Mouse (Mus musculus) lung, embryonic 14.5 days (tissue): ENCODE data around the gene Epor. TPM values are rescaled to one million over a fixed set of nuclear protein-coding genes. Genes with fewer than 3 reads are reported as not detected.

Experiments
- ATAC-seq: fragments of 200-750 bp; cut with Nextera tagmentation; 2 replicates; pipeline ENCODE4 v1.8.0; 2017; ENCODE audit warnings: mild to moderate bottlenecking, moderate TSS enrichment, moderate library complexity; ENCODE audit not compliant: insufficient read depth
- DNase-seq: peaks from one replicate; pipeline ENCODE4 v3.0.0-alpha.2; 2015
- H3K27ac ChIP-seq: fragments of 300-500 bp; sonication (generic); 2 replicates; pipeline ENCODE4 v1.5.1; 2014; ENCODE audit warnings: low read depth, mild to moderate bottlenecking, moderate library complexity
- H3K27me3 ChIP-seq: fragments of 300-500 bp; sonication (generic); 2 replicates; pipeline ENCODE4 v1.6.1; 2014; ENCODE audit warnings: low read length, control low read depth; ENCODE audit not compliant: insufficient read depth
- H3K36me3 ChIP-seq: fragments of 300-500 bp; sonication (generic); 2 replicates; pipeline ENCODE4 v1.6.1; 2014; ENCODE audit warnings: control low read depth; ENCODE audit not compliant: insufficient read depth
- H3K4me1 ChIP-seq: fragments of 300-500 bp; sonication (generic); 2 replicates; pipeline ENCODE4 v1.6.1; 2014; ENCODE audit warnings: antibody characterized with exemption, control low read depth; ENCODE audit not compliant: insufficient read depth
- H3K4me2 ChIP-seq: fragments of 300-500 bp; sonication (generic); 2 replicates; pipeline ENCODE4 v1.6.1; 2014; ENCODE audit warnings: mild to moderate bottlenecking
- H3K4me3 ChIP-seq: fragments of 300-500 bp; sonication (generic); 2 replicates; pipeline ENCODE4 v1.5.1; 2014; ENCODE audit warnings: low read depth, low read length
- H3K9ac ChIP-seq: fragments of 300-500 bp; sonication (generic); 2 replicates; pipeline ENCODE4 v1.6.1; 2014
- H3K9me3 ChIP-seq: fragments of 300-500 bp; sonication (generic); 2 replicates; pipeline ENCODE4 v1.6.1; 2016; ENCODE audit warnings: low read depth, low read length, control low read depth
- CTCF ChIP-seq: IDR thresholded peaks from 2 replicates; pipeline ENCODE4 v1.5.1; 2016; ENCODE audit warnings: antibody characterized with exemption, low read depth
- WGBS: fragments of 180-500 bp; shearing (Covaris S2); extraction: QIAGEN DNeasy Blood & Tissue Kit; methylation state at CpG from one replicate; pipeline ENCODE4 v1.1.7; 2014; 5-methylcytosine and 5-hydroxymethylcytosine counted together
- polyA plus RNA-seq: library from polyadenylated mRNA; unstranded; fragments of >200 nt; fragmentation: Nextera tagmentation; extraction: Ambion mirVana; gene quantifications from 2 replicates; pipeline ENCODE4 v1.2.1, GENCODE M21; 2014

Epor gene
- polyA plus RNA-seq, 1 experiment from 2014 or later = 6.4 TPM

- Histone ChIP-seq H3K9ac (no peak overlapping the region), H3K4me2 (no peak overlapping the region)
- no peak for DNase-seq
Observed at GRCm38 (mm10) chr9:21958372-21958771, 4.9 kb downstream of the Epor start.

GRCm38 (mm10) chr9:21955570-21956281 is 7.6 kb downstream of the Epor start, which contains the start of gene Swsap1:
TSS of gene Swsap1 (plus strand) at chr9:21955755.
- Histone ChIP-seq H3K36me3 (no peaks in the 10 kb centered on the region; the same call in 1 of the 2 replicates), H3K4me1 (no peaks in the 10 kb centered on the region), H3K9me3 (no peaks in the 10 kb centered on the region), H3K4me3 (peak within 1 kb of the TSS; percentile 65), H3K27me3 (peaks cover 10% of the 10 kb centered on the region), H3K4me2 (peak within 1 kb of the TSS; percentile 67), H3K27ac (peak within 1 kb of the TSS; percentile 92), H3K9ac (peak within 1 kb of the TSS; percentile 61)
- peak; percentile 99 for DNase-seq
- ATAC-seq = peak; percentile 98
- TF ChIP-seq CTCF = no peak; the same call in 1 of the 2 replicates
- WGBS = 1% methylated on average over 54 of the region's 54 CpGs

More at GRCm38 (mm10) chr9:21958372-21958771, 4.9 kb downstream of the Epor start:
- no peak overlapping the region for H3K27ac ChIP-seq
- WGBS = 74% methylated on average over 5 of the region's 5 CpGs
- peaks cover 28% of the 10 kb centered on the region for H3K27me3 ChIP-seq
- H3K36me3 ChIP-seq = no peaks in the 10 kb centered on the region; the same call in 1 of the 2 replicates
- no peaks in the 10 kb centered on the region for H3K9me3 ChIP-seq
- H3K4me3 ChIP-seq = no peak overlapping the region
- peaks cover 5% of the 10 kb centered on the region; the same call in 1 of the 2 replicates for H3K4me1 ChIP-seq
- no peak for ATAC-seq
- no peak for TF ChIP-seq CTCF

GRCm38 (mm10) chr9:21955225-21955569 is 8.1 kb downstream of the Epor start:
- Histone ChIP-seq H3K27me3 (peaks cover 8% of the 10 kb centered on the region; the same call in 1 of the 2 replicates), H3K9ac (peak overlapping the region; percentile 27; the same call in 1 of the 2 replicates), H3K4me2 (peak overlapping the region; percentile 67), H3K4me1 (no peaks in the 10 kb centered on the region), H3K9me3 (no peaks in the 10 kb centered on the region), H3K36me3 (no peaks in the 10 kb centered on the region; the same call in 1 of the 2 replicates), H3K4me3 (peak overlapping the region; percentile 65), H3K27ac (0 out of 2 replicates have a peak overlapping the region, but pooled peaks have one; percentile 33)
- DNase-seq (no peak), ATAC-seq (peak; percentile 65)
- peak; percentile 49 for TF ChIP-seq CTCF
- WGBS = under 1% methylated on average over 18 of the region's 18 CpGs

- Histone ChIP-seq H3K36me3 (no peaks in the 10 kb centered on the region; the same call in 1 of the 2 replicates), H3K27ac (no peak overlapping the region), H3K27me3 (peaks cover 6% of the 10 kb centered on the region; the same call in 1 of the 2 replicates), H3K9ac (no peak overlapping the region), H3K4me1 (no peaks in the 10 kb centered on the region), H3K9me3 (no peaks in the 10 kb centered on the region), H3K4me3 (no peak overlapping the region), H3K4me2 (no peak overlapping the region; the same call in 1 of the 2 replicates)
- 77% methylated on average over 3 of the region's 3 CpGs for WGBS
- ATAC-seq (no peak), DNase-seq (no peak)
- no peak for TF ChIP-seq CTCF
Observed at GRCm38 (mm10) chr9:21954635-21955034, 8.7 kb downstream of the Epor start.

- Histone ChIP-seq H3K4me3 (no peak overlapping the region), H3K4me2 (no peak overlapping the region), H3K27ac (no peak overlapping the region), H3K9me3 (no peaks in the 10 kb centered on the region), H3K4me1 (no peaks in the 10 kb centered on the region), H3K36me3 (no peaks in the 10 kb centered on the region; the same call in 1 of the 2 replicates), H3K9ac (no peak overlapping the region), H3K27me3 (no peaks in the 10 kb centered on the region)
- TF ChIP-seq CTCF = no peak
- 4% methylated on average over 3 of the region's 3 CpGs for WGBS
- ATAC-seq = no peak
- no peak for DNase-seq
Observed at GRCm38 (mm10) chr9:21953600-21953999, 9.7 kb downstream of the Epor start.

GRCm38 (mm10) chr9:21951977-21952376 is 11.3 kb downstream of the Epor start:
- no peak overlapping the region for H3K4me2 ChIP-seq
- no peak overlapping the region for H3K9ac ChIP-seq
- no peaks in the 10 kb centered on the region for H3K4me1 ChIP-seq
- H3K36me3 ChIP-seq = no peaks in the 10 kb centered on the region
- no peak overlapping the region for H3K4me3 ChIP-seq
- H3K27ac ChIP-seq = no peak overlapping the region
- DNase-seq (no peak), ATAC-seq (no peak)
- peak; percentile 55 for TF ChIP-seq CTCF
- 77% methylated on average over 3 of the region's 3 CpGs for WGBS
- no peaks in the 10 kb centered on the region for H3K9me3 ChIP-seq
- H3K27me3 ChIP-seq = no peaks in the 10 kb centered on the region

GRCm38 (mm10) chr9:21950322-21950721 is 13.0 kb downstream of the Epor start:
- no peak for TF ChIP-seq CTCF
- H3K4me3 ChIP-seq = no peak overlapping the region
- ATAC-seq = no peak
- H3K9ac ChIP-seq = no peak overlapping the region
- H3K27me3 ChIP-seq = no peaks in the 10 kb centered on the region
- no peak overlapping the region for H3K27ac ChIP-seq
- peak; percentile 85 for DNase-seq
- H3K4me2 ChIP-seq = no peak overlapping the region
- H3K9me3 ChIP-seq = no peaks in the 10 kb centered on the region
- H3K4me1 ChIP-seq = no peaks in the 10 kb centered on the region
- H3K36me3 ChIP-seq = no peaks in the 10 kb centered on the region
- 14% methylated on average over 11 of the region's 11 CpGs for WGBS
